Mouse (Mus musculus) myocyte (in vitro differentiated cells): ENCODE measurements around the gene Cactin.

ENCODE experiments used
- POLR2A ChIP-seq: IDR thresholded peaks from one replicate; pipeline ENCODE4 v1.6.1; 2011; ENCODE audit warnings: low read depth, mild to moderate bottlenecking, control low read depth, moderate library complexity; ENCODE audit not compliant: insufficient read length
- POLR2AphosphoS2 ChIP-seq: IDR thresholded peaks from one replicate; pipeline ENCODE4 v1.6.1; 2011; ENCODE audit warnings: low read depth, control low read depth; ENCODE audit not compliant: insufficient read length
- TCF12 ChIP-seq: IDR thresholded peaks from one replicate; pipeline ENCODE4 v1.6.1; 2011; ENCODE audit warnings: mild to moderate bottlenecking, control low read depth; ENCODE audit not compliant: poor library complexity, insufficient read depth, severe bottlenecking

GRCm38 (mm10) chr10:81323141-81323775, 2.4 kb downstream of the Cactin start:
- TF ChIP-seq POLR2A, result no peak
- no peak for TF ChIP-seq POLR2AphosphoS2
- no peak for TF ChIP-seq TCF12
